Mouse (Mus musculus) cerebellum, adult 2 months (tissue): ENCODE results near the gene Pkhd1.

ENCODE experiments used
- CTCF ChIP-seq: fragments of 200-500 bp; IDR thresholded peaks from 2 replicates; pipeline ENCODE4 v1.5.1; 2011; ENCODE audit warnings: low read depth, mild to moderate bottlenecking, control low read depth, low read length, moderate library complexity, borderline replicate concordance; ENCODE audit not compliant: insufficient read depth
- POLR2A ChIP-seq: fragments of 200-500 bp; IDR thresholded peaks from 2 replicates; pipeline ENCODE4 v1.6.1; 2011; ENCODE audit warnings: low read length, control low read depth, borderline replicate concordance; ENCODE audit not compliant: insufficient read depth

DNA sequence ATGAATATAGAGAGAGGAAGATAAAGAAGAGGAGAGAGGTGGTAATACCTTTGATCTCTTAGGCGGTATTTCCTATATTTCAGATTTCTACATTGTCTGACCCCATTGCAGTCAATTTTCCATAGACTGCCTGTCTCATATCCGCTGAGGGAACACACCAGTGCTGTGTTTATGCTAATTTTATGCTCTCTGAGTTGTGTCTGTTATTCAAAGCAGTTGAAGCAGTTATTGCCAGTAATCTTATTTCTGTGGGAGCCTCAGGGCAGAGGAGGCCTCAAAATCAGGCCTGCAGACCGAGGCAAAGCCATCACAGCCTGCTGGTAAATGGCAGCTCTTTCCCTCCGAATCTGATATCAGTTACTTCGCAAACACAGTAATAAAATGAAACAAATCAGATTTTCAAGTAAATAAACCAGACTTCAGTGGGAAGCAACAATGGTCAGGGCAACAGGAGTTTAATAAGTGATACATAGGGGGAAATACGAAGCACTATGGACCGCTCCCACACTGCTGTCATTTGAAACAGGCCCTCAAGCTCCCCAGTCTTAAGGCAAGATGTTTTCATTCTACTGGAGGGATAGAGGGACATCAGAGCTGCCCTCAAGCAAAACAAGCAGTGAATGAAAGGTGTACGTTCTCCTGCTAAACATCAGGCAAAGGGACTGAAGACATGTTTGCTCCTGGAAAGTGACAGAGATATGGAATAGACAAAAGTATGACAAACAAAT, 599.5 kb downstream of the Pkhd1 start:
- TF ChIP-seq POLR2A = no peak
- no peak for TF ChIP-seq CTCF
